Mouse (Mus musculus): Measurements from ENCODE around the gene Dedd2.

- TF ChIP-seq POLR2A (IDR thresholded peaks at IDR 0.05; ENCODE audit: low read depth, low read length) (no peak), CTCF (IDR thresholded peaks at IDR 0.05; ENCODE audit: borderline replicate concordance, insufficient read depth, low read length) (no peak)
Observed at GRCm38 (mm10) chr7:25244562-25245369, 24.4 kb upstream of the Dedd2 start.

Data from embryonic fibroblast, embryonic 13.5 days (primary cell).